Mouse (Mus musculus) c-Kit-positive CD71-positive TER-119-positive erythroid progenitor cells, embryonic 14.5 days (primary cell): Measurements from ENCODE around the gene Capn5.

Experiments used
- DNase-seq: peaks from one replicate; pipeline ENCODE4 v3.0.0-alpha.2; 2013; ENCODE audit warnings: low spot score

The Capn5 gene

GRCm38 (mm10) chr7:98109771-98110170 lies 68.3 kb downstream of the Capn5 start:
- DNase-seq, result no peak

- DNase-seq, result no peak
These were observed 69.2 kb downstream of the Capn5 start for GRCm38 (mm10) chr7:98108636-98109430.

- DNase-seq, result no peak
These were observed 71.8 kb downstream of the Capn5 start for GRCm38 (mm10) chr7:98106272-98106671.

- no peak for DNase-seq
These were observed 73.3 kb downstream of the Capn5 start for GRCm38 (mm10) chr7:98104481-98105435.

- DNase-seq, result no peak
These were observed 74.2 kb downstream of the Capn5 start for GRCm38 (mm10) chr7:98103942-98104292.

- peak; percentile 49 for DNase-seq
These were observed 74.8 kb downstream of the Capn5 start for GRCm38 (mm10) chr7:98103002-98103941.

- DNase-seq, result no peak
These were observed 75.6 kb downstream of the Capn5 start for GRCm38 (mm10) chr7:98102488-98102887.

DNA sequence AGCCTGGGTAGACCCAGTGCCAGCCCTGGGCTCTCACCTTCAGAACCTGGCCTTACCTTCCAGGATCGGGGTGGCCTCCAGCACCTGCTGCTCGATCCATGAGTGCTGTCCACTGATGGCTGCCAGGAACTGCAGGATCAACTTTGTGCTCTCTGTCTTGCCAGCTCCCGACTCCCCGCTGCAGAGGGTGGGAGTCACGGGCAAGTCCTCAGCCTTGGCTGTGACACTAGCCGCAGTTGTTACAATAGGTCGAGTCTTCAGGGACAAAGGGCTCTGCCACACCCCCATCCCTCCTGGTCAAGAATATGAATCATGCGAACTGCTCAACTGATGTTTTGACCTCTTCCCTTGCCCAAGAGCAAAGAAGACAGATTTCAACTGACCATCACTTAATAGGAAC lies 80.5 kb downstream of the Capn5 start:
- no peak for DNase-seq

- DNase-seq, result no peak
These were observed 82.2 kb downstream of the Capn5 start for GRCm38 (mm10) chr7:98095852-98096251.

DNA sequence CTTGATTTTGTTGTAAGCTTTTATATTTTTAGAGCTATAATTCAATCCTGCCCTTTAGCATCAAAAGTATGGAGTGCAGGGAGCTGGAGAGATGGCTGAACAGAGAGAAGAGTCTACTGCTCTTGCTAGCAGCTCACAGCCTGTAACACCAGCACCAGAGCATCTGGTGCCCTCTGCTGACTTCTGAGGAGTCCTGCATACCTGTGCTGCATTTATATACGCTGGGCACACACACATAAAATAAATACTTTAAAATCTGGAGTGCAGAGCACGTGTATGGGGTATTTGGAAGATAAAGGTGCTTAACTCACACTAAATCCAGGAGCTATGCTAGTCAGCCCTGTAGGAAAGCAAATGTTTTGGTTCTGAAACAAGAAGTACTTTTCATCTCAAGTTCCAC lies 91.7 kb downstream of the Capn5 start:
- no peak for DNase-seq

DNA sequence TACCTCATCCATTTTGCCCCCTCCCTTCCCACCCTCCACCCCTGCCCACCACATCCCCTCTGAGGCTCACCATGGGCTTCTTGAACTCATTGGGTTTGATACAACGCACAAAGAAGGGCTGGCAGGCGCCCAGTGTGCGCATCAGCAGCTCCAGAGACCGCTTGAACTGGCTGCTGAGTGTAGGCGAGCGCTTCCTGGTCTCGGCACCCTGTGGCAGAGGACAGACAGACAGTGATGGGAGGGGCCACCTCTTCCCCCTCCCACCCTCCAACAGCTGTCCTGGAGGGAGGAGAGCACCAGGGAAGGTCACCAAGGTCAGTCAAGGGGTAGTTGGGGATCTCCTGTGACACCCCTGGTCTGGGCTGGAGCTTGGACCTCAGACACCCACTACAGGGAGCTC lies 92.8 kb downstream of the Capn5 start:
- DNase-seq, result no peak

DNA sequence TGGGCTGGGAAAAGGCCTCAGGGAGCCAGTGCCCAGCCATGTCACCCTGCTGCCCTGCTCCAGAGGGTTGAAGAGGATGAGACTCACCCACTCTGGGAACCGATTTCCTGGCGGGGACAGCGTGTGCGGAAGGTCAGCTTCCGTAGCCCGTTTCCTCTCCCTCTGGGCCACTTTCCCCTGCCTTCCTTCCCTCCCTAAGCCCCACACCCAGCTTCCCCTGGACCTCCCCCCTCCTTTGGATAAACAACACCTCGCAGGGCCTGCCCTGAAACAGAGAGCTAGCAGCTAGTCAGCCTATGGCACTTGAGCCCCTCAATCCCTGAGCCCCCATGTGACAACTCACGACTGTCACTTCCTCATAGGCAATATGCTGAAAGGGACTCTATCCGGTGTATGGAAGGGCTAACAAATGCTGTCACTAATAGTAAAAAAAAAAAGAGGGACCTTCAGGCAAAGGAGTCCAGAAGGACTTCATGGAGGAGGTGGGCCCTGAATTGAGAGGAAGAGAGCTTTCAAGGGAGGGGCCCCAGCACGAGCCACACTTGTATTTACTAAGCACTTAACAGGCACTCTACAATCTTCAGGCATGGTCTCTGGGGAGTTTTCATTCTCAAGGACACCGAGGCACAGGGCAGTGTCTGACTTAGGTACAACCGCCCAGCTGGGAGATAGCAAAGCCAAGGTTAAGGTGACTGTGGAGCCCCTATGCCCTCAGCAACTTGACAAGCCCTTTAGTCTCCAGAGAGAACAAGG lies 93.4 kb downstream of the Capn5 start:
- no peak for DNase-seq

DNA sequence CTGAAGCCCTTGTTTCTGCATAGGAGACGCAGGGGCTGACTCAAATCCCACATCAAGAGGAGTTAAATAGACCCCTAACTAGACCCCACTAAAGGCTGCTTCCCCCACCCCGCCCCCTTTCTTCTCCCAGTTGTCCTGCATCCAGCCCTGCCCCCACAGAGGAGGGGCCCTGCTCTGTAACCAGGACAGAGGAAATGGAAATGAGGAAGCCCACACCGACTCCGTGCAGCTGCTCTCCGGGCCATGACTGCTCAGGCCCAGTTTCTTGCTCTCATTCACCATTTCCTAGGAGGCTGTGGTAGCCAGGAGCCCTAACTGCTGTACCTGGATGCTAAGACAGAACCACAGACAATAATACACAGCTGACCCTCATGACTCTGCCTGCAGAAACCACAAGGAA lies 95.7 kb downstream of the Capn5 start:
- DNase-seq, result no peak

- no peak for DNase-seq
These were observed 100.6 kb downstream of the Capn5 start for GRCm38 (mm10) chr7:98077453-98077852.

- DNase-seq, result peak; percentile 76
These were observed 106.5 kb downstream of the Capn5 start for GRCm38 (mm10) chr7:98071620-98072019.
